Mouse (Mus musculus) olfactory bulb, adult 2 months (tissue): ENCODE measurements around the gene Alox12e.

Source experiments
- CTCF ChIP-seq: fragments of 200-500 bp; IDR thresholded peaks from 2 replicates; pipeline ENCODE4 v1.5.1; 2012; ENCODE audit warnings: low read depth, mild to moderate bottlenecking, low read length, moderate library complexity; ENCODE audit not compliant: insufficient read depth
- POLR2A ChIP-seq: fragments of 200-500 bp; IDR thresholded peaks from 2 replicates; pipeline ENCODE4 v1.6.1; 2012; ENCODE audit warnings: mild to moderate bottlenecking, low read depth, low read length, moderate library complexity; ENCODE audit not compliant: insufficient read depth

- TF ChIP-seq CTCF (no peak), POLR2A (no peak)
Observed at GRCm38 (mm10) chr11:70345061-70345460, 22.6 kb upstream of the Alox12e start.
